Mouse (Mus musculus) stomach, postnatal 0 days (tissue): Measurements from ENCODE around the gene Rad51b.

Experiments
- CTCF ChIP-seq: IDR thresholded peaks from 2 replicates; pipeline ENCODE4 v1.5.1; 2016; ENCODE audit warnings: antibody characterized with exemption, low read depth, mild to moderate bottlenecking, moderate library complexity
- EP300 ChIP-seq: optimal IDR thresholded peaks from 2 replicates; pipeline ENCODE3; 2016; ENCODE audit warnings: antibody characterized with exemption

GRCm38 (mm10) chr12:79463371-79463770 is 166.3 kb downstream of the Rad51b start:
- TF ChIP-seq CTCF (no peak), EP300 (no peak)
